9 mouse cellular contexts compared by ENCODE assay signal in the genomic region with DNA sequence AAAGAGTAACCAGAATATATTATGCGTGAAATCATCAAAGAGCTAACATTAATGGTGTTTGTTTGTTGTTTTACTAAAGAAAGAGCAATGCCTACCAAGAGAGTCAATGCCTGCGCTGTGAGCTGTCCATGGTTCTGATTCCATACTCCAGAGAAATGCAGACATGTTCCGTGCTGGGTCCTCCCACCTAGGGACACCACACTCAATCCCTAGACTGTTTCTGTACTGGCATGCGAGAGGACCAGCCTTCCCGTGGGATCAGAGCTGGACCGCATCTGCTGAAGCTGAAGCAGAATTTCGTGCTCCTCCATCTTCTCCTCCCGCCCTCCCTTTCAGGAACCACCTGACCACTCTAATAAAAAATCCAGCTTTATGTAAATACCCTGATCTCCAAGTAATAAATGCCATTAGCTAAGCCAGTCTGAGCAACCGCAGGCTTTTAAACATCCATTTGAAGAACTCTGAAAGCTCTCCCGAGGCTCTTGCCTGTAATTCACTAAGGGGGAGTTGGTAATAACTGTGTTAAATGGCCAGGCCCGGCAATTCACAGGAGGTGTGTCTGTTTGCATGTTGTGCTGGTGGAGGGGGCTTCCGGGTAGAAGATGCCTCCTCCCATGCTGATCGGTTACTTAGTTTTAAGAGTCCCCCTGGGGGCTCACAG. TPM values are rescaled to one million over a fixed set of nuclear protein-coding genes. Genes with fewer than 3 reads are reported as not detected.
A peak's percentile ranks its signal among the peaks of the same experiment; 100 is the strongest.
DNase-seq lines count a peak whose midpoint lies in the region; ATAC-seq and TF ChIP-seq lines count a peak whose summit lies in the region.
"Had no signal": no experiment of that assay in that cellular context is flagged by ENCODE, and none has a peak within 500 bp of the region (broad histone marks: within the 10 kb centered on the region; RNA-seq: fewer than 3 reads in every experiment).

No protein-coding gene starts in this region.

- TF ChIP-seq CTCF in brain, embryonic 14.5 days (IDR thresholded peaks at IDR 0.05; ENCODE audit: borderline replicate concordance, extremely low read depth, insufficient read depth, insufficient read length) = no peak

- H3K4me1 ChIP-seq in hindbrain, embryonic 13.5 days (replicated peaks) = peaks cover 33% of the 10 kb centered on the region
- no peaks in the 10 kb centered on the region for H3K4me1 ChIP-seq in liver, embryonic 13.5 days (replicated peaks)
- peaks cover 15% of the 10 kb centered on the region for H3K4me1 ChIP-seq in neural tube, embryonic 14.5 days (ENCODE audit: control insufficient read depth, insufficient read depth, low read length)

- H3K9me3 ChIP-seq in hindbrain, embryonic 13.5 days = no peaks in the 10 kb centered on the region
- no peaks in the 10 kb centered on the region for H3K9me3 ChIP-seq in liver, embryonic 13.5 days (replicated peaks)
- H3K9me3 ChIP-seq in neural tube, embryonic 14.5 days (ENCODE audit: control insufficient read depth, low read length) = no peaks in the 10 kb centered on the region

- no peaks in the 10 kb centered on the region for H3K36me3 ChIP-seq in hindbrain, embryonic 13.5 days
- no peaks in the 10 kb centered on the region for H3K36me3 ChIP-seq in liver, embryonic 13.5 days
- H3K36me3 ChIP-seq in neural tube, embryonic 14.5 days (ENCODE audit: control insufficient read depth, insufficient read depth, low read length) = no peaks in the 10 kb centered on the region

- peaks cover 33% of the 10 kb centered on the region for H3K27me3 ChIP-seq in hindbrain, embryonic 13.5 days
- H3K27me3 ChIP-seq in liver, embryonic 13.5 days = peaks cover 10% of the 10 kb centered on the region
- no peaks in the 10 kb centered on the region for H3K27me3 ChIP-seq in neural tube, embryonic 14.5 days (ENCODE audit: control insufficient read depth, insufficient read depth, low read length)

- H3K27ac ChIP-seq in hindbrain, embryonic 13.5 days = peak overlapping the region; percentile 69
- H3K27ac ChIP-seq in liver, embryonic 13.5 days = no peak overlapping the region
- H3K27ac ChIP-seq in neural tube, embryonic 14.5 days (ENCODE audit: low read depth, low read length) = no peak overlapping the region

- 0 out of 2 replicates have a peak, but pooled peaks have one; percentile 41 for ATAC-seq in hindbrain, embryonic 13.5 days (ENCODE audit: low FRiP score)
- no peak for ATAC-seq in liver, embryonic 13.5 days (ENCODE audit: low read depth)
- ATAC-seq in neural tube, embryonic 14.5 days (ENCODE audit: low read depth) = peak; percentile 76
- ATAC-seq in erythroid progenitor cell, adult 5-6 weeks (replicated peaks; ENCODE audit: low FRiP score, poor library complexity, severe bottlenecking) = no peak
- ATAC-seq in monocyte, adult 5-6 weeks (replicated peaks; ENCODE audit: insufficient number of reproducible peaks, low FRiP score, low TSS enrichment, poor library complexity, severe bottlenecking) = no peak

- H3K4me3 ChIP-seq in hindbrain, embryonic 13.5 days = no peak overlapping the region
- no peak overlapping the region for H3K4me3 ChIP-seq in liver, embryonic 13.5 days (replicated peaks)
- no peak overlapping the region for H3K4me3 ChIP-seq in neural tube, embryonic 14.5 days (ENCODE audit: low read depth, low read length)

- 18% methylated on average over 13 of the region's 13 CpGs for WGBS in hindbrain, embryonic 13.5 days
- WGBS in liver, embryonic 13.5 days (ENCODE audit: insufficient replicate concordance) = 21% methylated on average over 13 of the region's 13 CpGs
- WGBS in neural tube, embryonic 14.5 days = 9% methylated on average over 13 of the region's 13 CpGs

- peak; percentile 58 to 85 for DNase-seq in adrenal gland, adult (ENCODE audit: inconsistent age in 2 of 2, low spot score in 1 of 2)
- DNase-seq in adrenal gland, postnatal 4 days (ENCODE audit: low spot score in 2 of 2) = no peak
- DNase-seq in brain, embryonic 14.5 days (ENCODE audit: low read depth) = peak; percentile 70
- peak; percentile 11 for DNase-seq in liver, embryonic 13.5 days

- H3K9ac ChIP-seq in hindbrain, embryonic 13.5 days = no peak overlapping the region; the same call in 1 of the 2 replicates
- H3K9ac ChIP-seq in liver, embryonic 13.5 days = no peak overlapping the region
- H3K9ac ChIP-seq in neural tube, embryonic 14.5 days (replicated peaks; ENCODE audit: low read depth, low read length) = no peak overlapping the region

- H3K4me2 ChIP-seq in hindbrain, embryonic 13.5 days = no peak overlapping the region
- no peak overlapping the region for H3K4me2 ChIP-seq in liver, embryonic 13.5 days
- H3K4me2 ChIP-seq in neural tube, embryonic 14.5 days (ENCODE audit: low read depth, low read length) = no peak overlapping the region

- no peak for TF ChIP-seq POLR2A in brain, embryonic 14.5 days (IDR thresholded peaks at IDR 0.05; ENCODE audit: borderline replicate concordance, extremely low read depth, insufficient read depth, insufficient read length, poor library complexity, severe bottlenecking)

RNA-seq across cellular contexts. Expression of gene Slc32a1, which starts 40.0 kb away (rescaled TPM):
- total RNA-seq in adrenal gland, postnatal 4 days (2021) = under 1 TPM in 1 of 2 experiments, not detected in 1; 0.54 TPM
- polyA plus RNA-seq in brain, embryonic 14.5 days (2012; rRNA removed) = 78.4 and 93.9 TPM in 2 replicates
- 6.6 and 8.1 TPM in 2 replicates for polyA plus RNA-seq in hindbrain, embryonic 13.5 days (2015; fragmentation: Nextera tagmentation; extraction: Ambion mirVana)
- polyA plus RNA-seq in liver, embryonic 13.5 days (2015; fragmentation: Nextera tagmentation; extraction: Ambion mirVana) = not detected in 2 replicates
- 9.2 and 10.7 TPM in 2 replicates for polyA plus RNA-seq in neural tube, embryonic 14.5 days (2014; fragmentation: Nextera tagmentation; extraction: Ambion mirVana)
- not detected in 2 replicates for total RNA-seq in erythroid progenitor cell, adult 5-6 weeks (2015; ENCODE audit: low replicate concordance)
- not detected in 2 replicates for total RNA-seq in erythroid progenitor cell, adult 5-6 weeks (2017; ENCODE audit: low replicate concordance)
- not detected in 3 replicates for total RNA-seq in monocyte, adult 5-6 weeks (2017)
- total RNA-seq: gastrocnemius, postnatal 4 days had no signal

RNA-seq across cellular contexts. Expression of gene Actr5, which starts 54.1 kb away (rescaled TPM):
- total RNA-seq in adrenal gland, postnatal 4 days (2021) = 10 to 100 TPM; 17.1 to 18.2 TPM
- polyA plus RNA-seq in brain, embryonic 14.5 days (2012; rRNA removed) = 11.9 and 14.0 TPM in 2 replicates
- polyA plus RNA-seq in hindbrain, embryonic 13.5 days (2015; fragmentation: Nextera tagmentation; extraction: Ambion mirVana) = 12.4 and 12.6 TPM in 2 replicates
- 5.4 and 6.3 TPM in 2 replicates for polyA plus RNA-seq in liver, embryonic 13.5 days (2015; fragmentation: Nextera tagmentation; extraction: Ambion mirVana)
- 12.9 TPM in 2 replicates for polyA plus RNA-seq in neural tube, embryonic 14.5 days (2014; fragmentation: Nextera tagmentation; extraction: Ambion mirVana)
- 0.84 and 7.2 TPM in 2 replicates for total RNA-seq in erythroid progenitor cell, adult 5-6 weeks (2015; ENCODE audit: low replicate concordance)
- total RNA-seq in erythroid progenitor cell, adult 5-6 weeks (2017; ENCODE audit: low replicate concordance) = 4.2 and 6.2 TPM in 2 replicates
- 22.5 to 30.7 TPM (median 30.6 TPM) in 3 replicates for total RNA-seq in monocyte, adult 5-6 weeks (2017)

RNA-seq across cellular contexts. Expression of gene Arhgap40, which starts 58.0 kb away (rescaled TPM):
- total RNA-seq in adrenal gland, postnatal 4 days (2021) = not detected
- polyA plus RNA-seq in brain, embryonic 14.5 days (2012; rRNA removed) = 0.97 and 1.1 TPM in 2 replicates
- 0.72 and 0.86 TPM in 2 replicates for polyA plus RNA-seq in hindbrain, embryonic 13.5 days (2015; fragmentation: Nextera tagmentation; extraction: Ambion mirVana)
- polyA plus RNA-seq in liver, embryonic 13.5 days (2015; fragmentation: Nextera tagmentation; extraction: Ambion mirVana) = not detected in 2 replicates
- polyA plus RNA-seq in neural tube, embryonic 14.5 days (2014; fragmentation: Nextera tagmentation; extraction: Ambion mirVana) = 0.91 and 1.4 TPM in 2 replicates
- not detected in 2 replicates for total RNA-seq in erythroid progenitor cell, adult 5-6 weeks (2015; ENCODE audit: low replicate concordance)
- total RNA-seq in erythroid progenitor cell, adult 5-6 weeks (2017; ENCODE audit: low replicate concordance) = not detected in 2 replicates
- total RNA-seq in monocyte, adult 5-6 weeks (2017) = not detected in 3 replicates
- total RNA-seq: gastrocnemius, postnatal 4 days had no signal

Comparison
In these comparisons a context has a peak if more than half of its experiments do, and no peak if none do; other contexts are left out.
1. DNase-seq: peak in adrenal gland, adult (2 of 2), brain, embryonic 14.5 days (single experiment) and liver, embryonic 13.5 days (single experiment); none in adrenal gland, postnatal 4 days (0 of 2).
2. ATAC-seq: peak in hindbrain, embryonic 13.5 days (single experiment) and neural tube, embryonic 14.5 days (single experiment); none in liver, embryonic 13.5 days (single experiment), erythroid progenitor cell, adult 5-6 weeks (single experiment) and monocyte, adult 5-6 weeks (single experiment).